Mouse (Mus musculus) heart, postnatal 0 days (tissue): ENCODE measurements at regions not wholly inside any gene's neighbourhood (a gene's known extent, or its start where the extent isn't known, plus 50 kb on each side); places are given as distances from the start of the nearest gene placed in this dataset.

Source experiments
- CTCF ChIP-seq: IDR thresholded peaks from 2 replicates; pipeline ENCODE4 v1.5.1; 2016; ENCODE audit warnings: antibody characterized with exemption, control low read depth, low read depth
- EP300 ChIP-seq: IDR thresholded peaks from 2 replicates; pipeline ENCODE4 v1.6.1; 2016; ENCODE audit warnings: antibody characterized with exemption, low read depth

- TF ChIP-seq CTCF, result no peak
- TF ChIP-seq EP300, result no peak
Observed at GRCm38 (mm10) chr8:4916447-4916846, 137.1 kb upstream of the Shcbp1 start.
